Mouse (Mus musculus) right cerebral cortex, postnatal 14 days (tissue): ENCODE measurements around the gene Tmem156.

Experiments
- DNase-seq: peaks from one replicate; pipeline ENCODE4 v3.0.0; 2022

Tmem156 gene

DNA sequence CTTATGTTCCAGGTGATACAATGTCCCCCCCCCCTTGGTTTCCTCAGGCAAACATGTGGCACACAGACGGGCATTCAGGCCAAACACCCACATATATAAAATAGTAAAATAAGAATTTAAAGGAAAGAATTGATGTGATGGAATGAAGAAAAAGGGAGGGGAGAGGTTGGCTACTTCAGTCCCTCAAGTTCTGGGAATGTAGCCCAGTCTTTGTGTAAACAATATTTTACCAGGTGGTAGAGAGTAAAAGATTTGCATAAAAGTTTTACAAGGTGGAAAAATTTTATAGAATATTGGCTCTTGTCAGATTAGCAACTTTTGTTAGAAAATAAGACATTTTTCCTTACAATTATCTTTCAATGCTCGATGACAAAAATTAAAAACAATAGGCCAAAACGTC lies 4.9 kb upstream of the Tmem156 start:
- no peak for DNase-seq

DNA sequence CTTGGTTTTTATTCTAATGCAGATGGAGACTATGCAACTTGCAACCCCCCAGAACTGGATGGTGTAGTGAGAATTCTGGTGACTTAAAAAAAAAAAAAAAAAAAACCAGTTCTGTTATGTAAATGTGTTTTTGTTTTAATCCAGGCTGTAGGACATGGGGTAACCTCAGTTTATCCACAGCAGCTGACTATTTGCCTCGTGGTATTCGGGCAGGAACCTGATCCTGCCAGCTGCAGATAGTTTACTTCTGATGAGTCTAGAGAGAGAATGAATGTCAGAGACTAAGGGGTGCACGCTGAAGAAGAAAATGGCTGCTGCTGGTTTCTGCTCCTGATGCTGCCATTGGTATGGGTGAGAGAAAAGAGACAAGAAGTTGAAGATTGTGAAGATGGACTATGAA lies 4.2 kb upstream of the Tmem156 start:
- no peak for DNase-seq

GRCm38 (mm10) chr5:65094902-65095545 lies 3.1 kb upstream of the Tmem156 start:
- no peak for DNase-seq

DNA sequence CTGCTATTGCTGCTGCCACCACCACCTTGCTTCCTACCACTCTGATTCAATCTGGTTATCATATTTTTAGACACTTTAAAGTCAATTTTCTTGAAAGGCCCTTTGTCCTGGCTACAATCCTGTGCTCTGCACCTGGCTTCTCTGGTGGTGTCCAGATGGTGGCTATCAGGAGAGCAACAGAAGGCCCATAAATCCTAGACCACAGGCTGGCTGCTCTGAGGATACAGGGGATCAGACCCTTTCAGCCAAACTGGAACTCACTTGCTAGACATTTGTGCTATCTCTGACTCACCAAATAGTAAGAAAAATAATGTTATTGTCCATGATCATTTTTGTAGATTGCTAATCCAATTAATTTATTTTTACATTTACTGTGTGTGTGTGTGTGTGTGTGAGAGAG lies 1.8 kb upstream of the Tmem156 start:
- no peak for DNase-seq

- DNase-seq = no peak
Measured at GRCm38 (mm10) chr5:65091184-65091858, 611 bp downstream of the Tmem156 start.

DNA sequence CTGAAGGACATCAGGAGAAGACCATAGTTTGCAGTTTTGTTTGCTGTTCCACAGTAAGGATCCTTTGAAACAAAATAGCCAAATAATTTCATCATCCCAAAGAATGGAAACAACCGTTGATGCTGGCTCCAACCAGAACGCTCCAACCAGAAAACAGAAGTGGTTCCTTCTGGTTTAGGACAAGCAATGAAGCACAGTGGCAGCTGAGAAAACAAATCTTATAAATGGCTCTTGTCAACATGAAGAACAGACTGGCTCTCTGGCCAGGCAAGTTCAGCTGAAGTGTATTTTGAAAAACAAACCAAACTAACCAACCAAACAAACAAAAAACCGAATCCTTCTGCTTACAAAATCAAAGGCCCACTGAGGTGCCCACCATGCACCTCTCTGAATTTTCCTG lies 2.2 kb downstream of the Tmem156 start:
- no peak for DNase-seq

DNA sequence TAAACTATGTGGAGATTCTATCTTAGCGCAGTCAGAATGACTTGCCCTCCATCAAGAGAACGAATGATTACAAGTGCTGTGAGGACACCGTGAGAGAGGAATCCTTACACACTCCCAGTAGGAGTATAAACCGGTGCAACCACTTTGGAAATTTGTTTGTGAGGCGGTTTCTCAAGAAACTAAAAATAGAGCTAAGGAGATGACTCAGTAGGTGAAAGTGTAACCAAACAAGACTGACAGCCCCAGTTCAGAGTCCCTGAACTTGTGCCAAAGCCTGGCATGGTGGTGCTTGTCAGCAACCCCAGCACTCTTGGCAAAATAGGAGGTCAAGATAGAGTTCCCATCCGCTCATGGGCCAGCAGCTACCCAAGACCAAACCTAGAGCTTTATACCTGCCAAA lies 5.4 kb downstream of the Tmem156 start:
- DNase-seq = no peak

GRCm38 (mm10) chr5:65081836-65082235 lies 10.1 kb downstream of the Tmem156 start:
- DNase-seq = no peak

DNA sequence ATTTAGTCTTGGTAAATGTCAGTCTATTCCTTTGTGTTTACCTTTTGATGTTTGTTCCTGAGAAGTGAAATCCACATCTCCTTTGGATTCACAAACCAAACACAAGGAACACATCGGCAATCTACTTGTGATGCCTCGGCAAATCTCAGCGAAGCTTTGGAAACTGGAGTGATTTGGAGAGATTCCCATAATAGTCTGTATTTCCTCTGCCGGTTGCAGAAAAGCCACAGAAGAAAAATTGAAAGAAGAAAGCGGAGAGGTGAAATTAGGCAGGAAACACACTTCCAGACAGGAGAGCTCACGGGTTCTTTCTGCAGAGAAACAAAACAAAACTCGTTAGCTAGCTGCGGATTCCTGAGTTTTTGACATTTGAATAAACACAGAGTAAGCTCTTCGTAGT lies 12.1 kb downstream of the Tmem156 start:
- DNase-seq = no peak

DNA sequence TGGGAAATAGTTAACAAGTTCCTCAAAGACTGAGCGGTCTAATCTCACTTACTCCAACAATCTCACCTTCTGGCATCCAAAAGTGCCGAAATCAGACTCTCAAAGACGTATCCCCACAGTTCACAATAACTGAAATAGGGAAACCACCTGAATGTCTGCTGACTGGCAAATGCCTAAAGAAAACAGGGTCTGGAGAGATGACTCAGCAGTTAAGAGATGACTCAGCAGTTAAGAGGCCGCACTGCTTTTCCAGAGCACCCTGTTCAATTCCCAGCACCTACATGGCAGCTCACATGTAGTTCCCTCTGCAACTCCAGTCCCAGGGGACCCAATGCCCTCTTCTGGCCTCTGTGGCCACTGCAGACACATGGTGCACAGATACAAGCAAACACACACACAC lies 13.9 kb downstream of the Tmem156 start:
- DNase-seq = no peak

- no peak for DNase-seq
Measured at GRCm38 (mm10) chr5:65076748-65077147, 15.2 kb downstream of the Tmem156 start.

DNA sequence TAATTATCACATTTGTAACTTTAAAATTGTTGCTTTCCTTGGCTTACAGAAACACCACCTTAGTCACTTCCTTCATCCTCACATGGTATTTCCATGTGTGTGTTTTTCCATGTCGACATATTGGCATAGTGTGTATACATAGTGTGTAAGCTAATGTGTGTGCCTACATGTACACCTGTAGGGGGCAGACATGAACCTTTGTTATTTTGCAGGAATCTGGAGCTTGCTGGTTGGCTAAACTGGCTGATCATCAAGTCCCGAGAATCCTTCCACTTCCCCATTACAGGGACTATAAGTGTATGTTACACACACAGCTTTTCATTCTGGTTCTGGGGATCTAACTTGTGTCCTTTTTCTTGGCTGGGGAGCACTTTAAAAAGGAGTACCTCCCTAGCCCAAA lies 15.8 kb downstream of the Tmem156 start:
- DNase-seq = no peak

GRCm38 (mm10) chr5:65074693-65075092 lies 17.2 kb downstream of the Tmem156 start:
- DNase-seq = no peak

DNA sequence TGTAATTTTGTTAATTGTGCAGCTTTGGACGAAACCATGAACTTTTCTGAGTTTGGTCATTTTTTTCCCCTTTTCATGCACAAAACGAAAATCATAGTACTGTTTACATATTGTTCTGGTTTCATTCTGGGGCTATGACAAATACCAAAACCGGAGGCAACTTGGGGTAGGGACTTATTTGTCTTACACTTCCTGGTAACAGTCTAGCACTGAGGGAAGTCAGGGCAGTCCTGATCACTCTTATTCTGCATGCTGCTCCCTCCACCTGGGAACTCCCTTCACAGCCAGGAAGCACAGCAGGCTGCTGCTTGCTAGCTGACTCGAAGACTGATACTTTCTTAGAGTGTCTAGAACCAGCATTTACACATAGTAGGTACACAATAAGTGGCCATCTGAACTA lies 18.7 kb downstream of the Tmem156 start:
- DNase-seq = no peak

DNA sequence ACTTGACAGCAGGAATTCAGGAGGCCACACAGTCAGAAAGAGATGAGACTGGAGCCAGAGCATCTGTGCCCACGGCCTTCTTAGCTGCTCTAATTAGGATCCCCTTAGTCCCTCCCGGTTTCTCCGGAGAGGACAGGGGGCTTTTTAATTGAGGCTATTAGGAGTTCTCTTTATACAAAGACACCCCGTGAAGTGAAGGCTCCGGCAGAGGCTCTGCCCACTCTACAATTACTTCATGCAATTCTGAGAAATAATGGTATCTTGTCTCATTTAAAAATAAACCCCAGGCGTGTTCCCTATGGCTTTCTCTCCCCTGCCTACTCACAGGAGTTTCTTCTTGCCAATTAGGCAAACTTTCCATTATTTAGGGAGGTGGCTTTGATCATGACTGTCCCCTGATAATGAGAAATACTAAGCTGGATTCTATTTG lies 20.2 kb downstream of the Tmem156 start:
- DNase-seq = no peak

GRCm38 (mm10) chr5:65069872-65070271 lies 22.1 kb downstream of the Tmem156 start:
- DNase-seq = no peak

- no peak for DNase-seq
Measured at GRCm38 (mm10) chr5:65068166-65068565, 23.8 kb downstream of the Tmem156 start.

- no peak for DNase-seq
Measured at GRCm38 (mm10) chr5:65063266-65063665, 28.7 kb downstream of the Tmem156 start.

DNA sequence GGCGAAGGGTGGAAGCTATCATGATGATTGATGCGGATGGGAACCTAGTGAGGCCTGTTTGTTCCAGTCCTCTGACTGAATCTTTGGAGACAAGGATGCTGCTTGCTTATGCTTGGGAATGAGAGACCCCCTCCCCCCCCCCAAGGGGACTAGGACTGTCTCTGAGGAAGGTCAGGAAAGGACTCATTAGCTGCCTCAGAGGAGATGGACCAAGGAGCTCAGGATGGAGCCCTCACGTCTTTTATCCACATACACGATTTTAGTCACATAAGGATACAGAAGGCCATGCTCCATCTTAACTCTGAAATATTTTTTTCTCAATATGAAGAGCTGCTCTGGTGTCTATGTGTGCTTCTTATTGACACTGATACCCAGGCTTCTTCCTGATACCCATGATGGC lies 29.7 kb downstream of the Tmem156 start:
- DNase-seq = no peak

DNA sequence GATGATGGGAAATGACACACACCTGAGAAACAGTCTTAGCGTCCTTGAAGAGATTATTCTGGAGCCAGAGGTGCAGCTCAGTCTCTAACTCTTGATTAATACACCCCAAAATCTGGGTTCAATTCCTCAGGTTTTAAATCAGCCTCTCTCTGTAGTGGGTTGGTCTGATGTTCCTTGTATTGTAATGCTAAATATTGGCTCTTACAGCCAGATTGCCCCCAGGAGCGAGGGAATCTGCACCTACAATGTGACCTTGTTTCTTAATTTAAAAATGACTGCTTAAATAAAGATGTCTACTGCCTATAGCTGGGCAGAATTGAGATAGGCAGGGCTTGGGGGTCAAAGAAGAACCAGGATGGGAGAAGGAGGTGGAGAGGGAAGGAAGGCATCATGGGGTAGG lies 32.1 kb downstream of the Tmem156 start:
- DNase-seq = no peak

- DNase-seq = no peak
Measured at GRCm38 (mm10) chr5:65057596-65057995, 34.3 kb downstream of the Tmem156 start.

GRCm38 (mm10) chr5:65051513-65051912 lies 40.4 kb downstream of the Tmem156 start:
- no peak for DNase-seq

GRCm38 (mm10) chr5:65049880-65050279 lies 42.1 kb downstream of the Tmem156 start:
- DNase-seq = no peak

- no peak for DNase-seq
Measured at GRCm38 (mm10) chr5:65047285-65047855, 44.6 kb downstream of the Tmem156 start.
